Comparison of ENCODE assay signal across 11 mouse cellular contexts in the genomic region with DNA sequence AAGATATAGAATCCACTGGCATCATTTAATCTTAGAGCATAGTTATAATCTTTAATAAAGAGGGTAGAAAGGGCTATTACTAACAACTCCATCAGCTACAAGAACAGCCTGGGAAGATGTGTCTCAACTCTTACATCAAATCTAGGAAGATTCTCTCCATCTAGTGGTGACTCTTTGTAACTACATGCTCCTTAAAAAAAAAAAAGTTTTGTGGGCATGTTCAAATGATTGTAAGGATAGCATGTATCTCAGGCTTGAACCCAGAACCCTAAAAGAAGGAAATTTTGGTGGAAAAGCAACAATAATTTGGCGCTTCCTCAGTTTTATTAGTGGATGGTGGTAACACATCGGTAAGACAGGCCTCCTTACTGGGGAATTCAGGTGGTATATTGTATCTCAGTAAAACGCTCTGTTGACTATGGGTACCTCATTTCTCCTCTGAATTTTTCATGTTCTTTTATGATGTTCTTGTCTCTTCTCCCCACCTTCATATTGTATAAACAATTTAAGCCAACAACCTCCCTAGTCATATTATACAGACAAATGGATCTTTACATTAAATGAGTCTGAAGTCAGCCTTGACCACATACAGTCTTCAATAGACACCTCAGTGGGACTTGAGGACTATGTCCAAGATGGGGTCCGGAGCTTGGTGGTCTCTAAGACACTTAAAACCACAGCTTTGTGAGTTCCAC. TPM values are rescaled to one million over a fixed set of nuclear protein-coding genes. Genes with fewer than 3 reads are reported as not detected.
DNase-seq lines count a peak whose midpoint lies in the region; ATAC-seq and TF ChIP-seq lines count a peak whose summit lies in the region.
"Had no signal": no experiment of that assay in that cellular context is flagged by ENCODE, and none has a peak within 500 bp of the region (broad histone marks: within the 10 kb centered on the region; RNA-seq: fewer than 3 reads in every experiment).

No protein-coding gene starts in this region.

- peak; percentile 19 for DNase-seq in kidney, adult 2 months
- no peak for DNase-seq in kidney, postnatal 25 days
- peak; percentile 87 for DNase-seq in A20 (ENCODE audit: low read depth, low spot score)
- peak; percentile 67 for DNase-seq in MN1 (ENCODE audit: low spot score)
- no peak for DNase-seq in layer of hippocampus, postnatal 14 days (ENCODE audit: low spot score in 2 of 2)
- no peak for DNase-seq in gastrocnemius, postnatal 36 days
- DNase-seq: cerebellum, adult 11 months had no signal

- no peak overlapping the region for H3K4me3 ChIP-seq in kidney, adult 2 months (ENCODE audit: insufficient read depth, low read depth, low read length)
- H3K4me3 ChIP-seq: heart, embryonic 15.5 days; limb, embryonic 15.5 days had no signal

- TF ChIP-seq POLR2A in kidney, adult 2 months (IDR thresholded peaks at IDR 0.05; ENCODE audit: low read depth, low read length): no peak

- no peak overlapping the region for H3K27ac ChIP-seq in kidney, adult 2 months (ENCODE audit: insufficient read depth, low read depth, low read length)
- H3K27ac ChIP-seq: heart, embryonic 15.5 days; limb, embryonic 15.5 days had no signal

- TF ChIP-seq CTCF in kidney, adult 2 months (conservative IDR thresholded peaks at IDR 0.05; ENCODE audit: insufficient read depth, insufficient read length, low read depth, low read length): peak; percentile 25; the same call in 1 of the 2 replicates

- 40% methylated on average over 4 of the region's 4 CpGs for WGBS in kidney, adult 2 months

- H3K36me3 ChIP-seq in kidney, adult 2 months (ENCODE audit: control insufficient read depth, insufficient read depth, low read length): no peaks in the 10 kb centered on the region
- H3K36me3 ChIP-seq: heart, embryonic 15.5 days; limb, embryonic 15.5 days had no signal

- no peaks in the 10 kb centered on the region for H3K4me1 ChIP-seq in kidney, adult 2 months (ENCODE audit: control insufficient read depth, insufficient read depth, low read length)
- H3K4me1 ChIP-seq: heart, embryonic 15.5 days; limb, embryonic 15.5 days had no signal

- peak; percentile 72 for ATAC-seq in granulocyte monocyte progenitor cell, adult 5-6 weeks (replicated peaks; ENCODE audit: poor library complexity, severe bottlenecking)
- no peak for ATAC-seq in monocyte, adult 5-6 weeks (replicated peaks; ENCODE audit: insufficient number of reproducible peaks, low FRiP score, low TSS enrichment, poor library complexity, severe bottlenecking)

- intact Hi-C loops in gastrocnemius, postnatal 36 days (cut with DNase I): no loop called here

- H3K27me3 ChIP-seq in kidney, adult 2 months (replicated peaks; ENCODE audit: control insufficient read depth, insufficient read depth, low read length): no peaks in the 10 kb centered on the region
- H3K27me3 ChIP-seq: heart, embryonic 15.5 days; limb, embryonic 15.5 days had no signal

RNA-seq across cellular contexts. Expression of a gene that starts 40.4 kb away (rescaled TPM):
- polyA plus RNA-seq in kidney, adult 2 months (2012; rRNA removed): 6.6 and 7.0 TPM in 2 replicates
- 27.0 and 27.2 TPM in 2 replicates for total RNA-seq in granulocyte monocyte progenitor cell, adult 5-6 weeks (2014; fragmentation: Nextera tagmentation)
- total RNA-seq in granulocyte monocyte progenitor cell, adult 5-6 weeks (2017): 44.0 and 44.3 TPM in 2 replicates
- total RNA-seq in monocyte, adult 5-6 weeks (2017): 13.2 to 18.2 TPM (median 17.4 TPM) in 3 replicates
- total RNA-seq in layer of hippocampus, postnatal 14 days (2021): 10 to 100 TPM; 26.2 to 29.1 TPM
- 1 to 10 TPM; 7.1 to 9.5 TPM for total RNA-seq in gastrocnemius, postnatal 36 days (2021)

RNA-seq across cellular contexts. Expression of a gene that starts 40.4 kb away (rescaled TPM):
- polyA plus RNA-seq in kidney, adult 2 months (2012; rRNA removed): 171 and 190 TPM in 2 replicates
- total RNA-seq in granulocyte monocyte progenitor cell, adult 5-6 weeks (2014; fragmentation: Nextera tagmentation): 230 and 298 TPM in 2 replicates
- 237 and 325 TPM in 2 replicates for total RNA-seq in granulocyte monocyte progenitor cell, adult 5-6 weeks (2017)
- 312 to 379 TPM (median 318 TPM) in 3 replicates for total RNA-seq in monocyte, adult 5-6 weeks (2017)
- total RNA-seq in layer of hippocampus, postnatal 14 days (2021): 100 to 1,000 TPM; 157 to 191 TPM
- total RNA-seq in gastrocnemius, postnatal 36 days (2021): 10 to 100 TPM; 35.2 to 44.2 TPM

Comparison
In these comparisons a context has a peak if more than half of its experiments do, and no peak if none do; other contexts are left out.
1. DNase-seq: peak in kidney, adult 2 months (single experiment), A20 (single experiment) and MN1 (single experiment); none in kidney, postnatal 25 days (0 of 2), layer of hippocampus, postnatal 14 days (0 of 2) and gastrocnemius, postnatal 36 days (0 of 2).